Mouse (Mus musculus): ENCODE data around the gene Hmgcl. TPM values are rescaled to one million over a fixed set of nuclear protein-coding genes. Genes with fewer than 3 reads are reported as not detected.

Gene Hmgcl
- polyA plus RNA-seq, 1 experiment from 2014 or later: 107 TPM

- H3K4me3 ChIP-seq (replicated peaks; ENCODE audit: low read depth, low read length): no peak overlapping the region
- 59% methylated on average over 3 of the region's 3 CpGs for WGBS
- H3K27me3 ChIP-seq (ENCODE audit: insufficient read depth, low read length): no peaks in the 10 kb centered on the region
- H3K4me1 ChIP-seq (replicated peaks; ENCODE audit: insufficient read depth, low read length): no peaks in the 10 kb centered on the region
- ATAC-seq (replicated peaks; ENCODE audit: low FRiP score, low read depth) (no peak), DNase-seq (ENCODE audit: low spot score) (no peak)
- H3K9ac ChIP-seq (ENCODE audit: low read depth, low read length): no peak overlapping the region
- H3K9me3 ChIP-seq (replicated peaks; ENCODE audit: low read length): no peaks in the 10 kb centered on the region
- TF ChIP-seq CTCF (IDR thresholded peaks at IDR 0.05; ENCODE audit: low read depth): no peak
- no peak overlapping the region for H3K4me2 ChIP-seq (ENCODE audit: low read length)
- no peaks in the 10 kb centered on the region for H3K36me3 ChIP-seq (ENCODE audit: insufficient read depth, low read length)
- H3K27ac ChIP-seq: no peak overlapping the region
These were observed 39.6 kb upstream of the Hmgcl start for GRCm38 (mm10) chr4:135906633-135907032.

DNA sequence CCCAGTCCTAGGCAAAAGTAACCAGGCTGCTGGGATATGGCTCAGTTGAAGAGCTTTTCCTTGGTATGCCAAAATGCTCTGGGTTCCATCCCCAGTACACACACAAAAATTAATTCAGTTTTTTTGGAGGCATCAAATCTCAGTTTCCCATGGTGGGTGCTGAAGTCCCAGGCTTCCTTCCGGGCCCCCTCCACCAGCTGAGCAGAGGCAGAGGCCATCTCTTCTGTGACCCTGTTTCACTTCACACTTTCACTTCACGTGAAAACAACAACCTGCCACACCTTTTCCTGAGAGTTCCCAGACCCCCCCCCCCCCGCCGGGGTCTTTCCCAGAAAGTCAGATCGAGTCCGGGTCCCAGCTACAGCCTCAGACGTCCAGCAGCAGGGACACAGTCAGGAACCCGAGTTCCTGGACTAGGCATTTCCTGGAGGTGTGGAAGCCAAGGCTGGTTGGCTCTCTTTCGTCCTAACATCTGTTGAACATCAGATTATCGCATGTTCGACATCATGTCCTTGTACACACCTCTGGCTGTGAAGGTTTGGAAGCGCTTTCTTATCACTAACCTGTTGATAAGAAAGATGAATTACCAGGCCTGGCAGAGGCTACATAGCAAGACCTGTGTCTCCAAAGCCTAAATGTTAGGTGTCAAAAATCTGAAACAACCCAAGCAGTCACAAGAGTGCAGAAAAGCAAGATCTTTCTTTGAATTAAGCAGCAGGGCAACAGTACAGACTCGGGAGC lies 36.8 kb upstream of the Hmgcl start:
- Histone ChIP-seq H3K36me3 (ENCODE audit: insufficient read depth, low read length) (no peaks in the 10 kb centered on the region), H3K27me3 (ENCODE audit: insufficient read depth, low read length) (no peaks in the 10 kb centered on the region), H3K9me3 (replicated peaks; ENCODE audit: low read length) (no peaks in the 10 kb centered on the region), H3K4me1 (replicated peaks; ENCODE audit: insufficient read depth, low read length) (no peaks in the 10 kb centered on the region), H3K27ac (no peak overlapping the region), H3K4me2 (ENCODE audit: low read length) (no peak overlapping the region), H3K4me3 (replicated peaks; ENCODE audit: low read depth, low read length) (no peak overlapping the region), H3K9ac (ENCODE audit: low read depth, low read length) (no peak overlapping the region)
- WGBS: 68% methylated on average over 13 of the region's 13 CpGs
- no peak for TF ChIP-seq CTCF (IDR thresholded peaks at IDR 0.05; ENCODE audit: low read depth)
- DNase-seq (ENCODE audit: low spot score) (no peak), ATAC-seq (replicated peaks; ENCODE audit: low FRiP score, low read depth) (no peak)

DNA sequence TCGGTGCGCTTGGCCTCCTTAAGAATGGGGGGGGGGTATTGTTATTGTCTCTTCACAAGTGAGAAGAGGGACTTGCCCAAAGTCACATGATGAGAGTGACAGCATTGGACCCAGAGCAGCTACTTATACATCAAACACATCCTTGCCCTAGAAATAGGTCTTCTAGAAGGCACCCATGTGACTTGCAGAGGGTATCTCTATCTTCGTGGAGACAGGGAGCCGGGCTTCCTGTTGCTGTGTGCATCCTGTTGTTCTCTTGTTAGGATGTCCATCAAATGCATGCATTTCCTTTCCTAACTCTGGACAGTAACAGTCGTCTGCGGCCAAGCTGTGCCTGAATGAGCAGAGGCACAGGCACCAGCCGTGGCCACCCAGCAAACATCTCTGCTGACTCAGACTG lies 34.7 kb upstream of the Hmgcl start:
- H3K36me3 ChIP-seq (ENCODE audit: insufficient read depth, low read length): no peaks in the 10 kb centered on the region
- H3K4me3 ChIP-seq (replicated peaks; ENCODE audit: low read depth, low read length): no peak overlapping the region
- H3K4me1 ChIP-seq (replicated peaks; ENCODE audit: insufficient read depth, low read length): no peaks in the 10 kb centered on the region
- TF ChIP-seq CTCF (IDR thresholded peaks at IDR 0.05; ENCODE audit: low read depth): no peak
- no peaks in the 10 kb centered on the region for H3K27me3 ChIP-seq (ENCODE audit: insufficient read depth, low read length)
- DNase-seq (ENCODE audit: low spot score): peak; percentile 55
- peak; percentile 46; the same call in 1 of the 2 replicates for ATAC-seq (replicated peaks; ENCODE audit: low FRiP score, low read depth)
- 62% methylated on average over 7 of the region's 7 CpGs for WGBS
- peak overlapping the region; percentile 60 for H3K27ac ChIP-seq
- H3K4me2 ChIP-seq (ENCODE audit: low read length): no peak overlapping the region
- H3K9me3 ChIP-seq (replicated peaks; ENCODE audit: low read length): no peaks in the 10 kb centered on the region
- H3K9ac ChIP-seq (ENCODE audit: low read depth, low read length): no peak overlapping the region

- Histone ChIP-seq H3K4me2 (ENCODE audit: low read length) (no peak overlapping the region), H3K9ac (ENCODE audit: low read depth, low read length) (no peak overlapping the region), H3K4me1 (replicated peaks; ENCODE audit: insufficient read depth, low read length) (no peaks in the 10 kb centered on the region), H3K36me3 (ENCODE audit: insufficient read depth, low read length) (no peaks in the 10 kb centered on the region), H3K27me3 (ENCODE audit: insufficient read depth, low read length) (no peaks in the 10 kb centered on the region), H3K9me3 (replicated peaks; ENCODE audit: low read length) (no peaks in the 10 kb centered on the region), H3K4me3 (replicated peaks; ENCODE audit: low read depth, low read length) (no peak overlapping the region), H3K27ac (0 out of 2 replicates have a peak overlapping the region, but pooled peaks have one; percentile 60)
- 39% methylated on average over 3 of the region's 3 CpGs for WGBS
- DNase-seq (ENCODE audit: low spot score) (no peak), ATAC-seq (replicated peaks; ENCODE audit: low FRiP score, low read depth) (no peak)
- no peak for TF ChIP-seq CTCF (IDR thresholded peaks at IDR 0.05; ENCODE audit: low read depth)
These were observed 34.1 kb upstream of the Hmgcl start for GRCm38 (mm10) chr4:135912164-135912563.

DNA sequence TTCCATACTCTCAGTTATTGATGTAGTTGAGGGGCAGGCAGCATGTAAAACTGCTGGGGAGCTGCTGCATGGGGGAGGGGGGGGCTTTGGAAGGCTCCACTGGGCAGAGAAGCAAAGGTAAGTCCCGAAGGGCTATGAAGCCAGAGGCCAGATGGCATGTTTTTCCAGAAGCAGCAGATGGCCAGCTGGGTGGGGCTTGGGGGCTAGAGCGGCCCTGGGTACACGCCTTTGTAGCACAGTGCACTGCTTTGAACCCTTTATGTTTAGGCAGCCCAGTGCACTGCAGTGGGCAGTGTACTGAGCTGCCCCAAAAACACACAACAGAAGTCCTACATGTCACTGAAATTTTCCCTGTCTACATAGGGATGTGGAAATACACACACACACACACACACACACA lies 33.4 kb upstream of the Hmgcl start:
- TF ChIP-seq CTCF (IDR thresholded peaks at IDR 0.05; ENCODE audit: low read depth): no peak
- DNase-seq (ENCODE audit: low spot score) (no peak), ATAC-seq (replicated peaks; ENCODE audit: low FRiP score, low read depth) (no peak)
- Histone ChIP-seq H3K36me3 (ENCODE audit: insufficient read depth, low read length) (no peaks in the 10 kb centered on the region), H3K4me1 (replicated peaks; ENCODE audit: insufficient read depth, low read length) (no peaks in the 10 kb centered on the region), H3K27ac (0 out of 2 replicates have a peak overlapping the region, but pooled peaks have one; percentile 5), H3K9ac (ENCODE audit: low read depth, low read length) (no peak overlapping the region), H3K9me3 (replicated peaks; ENCODE audit: low read length) (no peaks in the 10 kb centered on the region), H3K27me3 (ENCODE audit: insufficient read depth, low read length) (no peaks in the 10 kb centered on the region), H3K4me2 (ENCODE audit: low read length) (peak overlapping the region; percentile 10; the same call in 1 of the 2 replicates), H3K4me3 (replicated peaks; ENCODE audit: low read depth, low read length) (no peak overlapping the region)
- 14% methylated on average over 3 of the region's 3 CpGs for WGBS

GRCm38 (mm10) chr4:135913433-135913832 lies 32.8 kb upstream of the Hmgcl start:
- H3K4me3 ChIP-seq (replicated peaks; ENCODE audit: low read depth, low read length): no peak overlapping the region
- H3K36me3 ChIP-seq (ENCODE audit: insufficient read depth, low read length): no peaks in the 10 kb centered on the region
- no peaks in the 10 kb centered on the region for H3K4me1 ChIP-seq (replicated peaks; ENCODE audit: insufficient read depth, low read length)
- no peaks in the 10 kb centered on the region for H3K27me3 ChIP-seq (ENCODE audit: insufficient read depth, low read length)
- H3K27ac ChIP-seq: no peak overlapping the region
- no peak overlapping the region for H3K4me2 ChIP-seq (ENCODE audit: low read length)
- TF ChIP-seq CTCF (IDR thresholded peaks at IDR 0.05; ENCODE audit: low read depth): no peak
- H3K9ac ChIP-seq (ENCODE audit: low read depth, low read length): no peak overlapping the region
- H3K9me3 ChIP-seq (replicated peaks; ENCODE audit: low read length): no peaks in the 10 kb centered on the region
- DNase-seq (ENCODE audit: low spot score): no peak
- ATAC-seq (replicated peaks; ENCODE audit: low FRiP score, low read depth): no peak
- WGBS: 65% methylated on average over 4 of the region's 4 CpGs

All from kidney, postnatal 0 days (tissue).